Mouse (Mus musculus): Measurements from ENCODE around the gene Rubcn.

DNA sequence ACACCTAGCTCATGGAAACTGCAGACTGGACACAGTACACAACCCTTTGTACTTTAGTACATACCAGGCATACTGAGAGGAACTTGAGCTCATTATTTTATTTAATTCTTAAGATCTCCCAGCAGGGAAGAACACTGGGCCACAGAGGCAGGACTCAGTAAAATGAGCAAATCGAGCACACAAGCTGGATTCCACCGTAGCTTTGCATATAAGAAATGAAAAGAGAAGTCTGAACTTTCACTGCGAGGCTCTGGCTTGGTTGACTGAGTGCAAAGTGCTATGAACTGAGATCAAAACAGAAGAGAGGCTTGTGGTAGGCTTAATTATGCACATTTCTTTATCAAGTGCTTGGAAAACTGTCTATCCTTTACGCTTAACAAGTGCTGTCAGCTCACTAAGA lies 12.2 kb downstream of the Rubcn start:
- TF ChIP-seq CTCF (IDR thresholded peaks at IDR 0.05; ENCODE audit: insufficient read depth, low read length) (no peak), POLR2A (IDR thresholded peaks at IDR 0.05; ENCODE audit: borderline replicate concordance, extremely low read depth, low read depth, low read length) (no peak)
